Mouse (Mus musculus) T-helper 1 cell (primary cell): ENCODE results near the gene Abhd14b.
"Not testable (repeated sequence)": the region's sequence is repeated elsewhere in the genome, so short reads cannot be mapped to it uniquely, and the experiment has no call there.

ENCODE experiments used
- in situ Hi-C: fragments of 300-600 bp; cut with MboI, MseI; formaldehyde crosslinking; loops from one replicate; pipeline ENCODE4 v1.15.1; 2025; ENCODE audit warnings: high pct_unique_total_duplicates

Gene Abhd14b

GRCm38 (mm10) chr9:106475663-106476001 is 28.4 kb downstream of the Abhd14b start, which contains the start of gene Rrp9:
Gene Rrp9 (plus strand): TSS chr9:106475963.
- in situ Hi-C loops = no loop called here

- in situ Hi-C loops = no loop called here
Observed at GRCm38 (mm10) chr9:106476002-106476923, 29.0 kb downstream of the Abhd14b start.

GRCm38 (mm10) chr9:106476924-106477484 is 29.7 kb downstream of the Abhd14b start, which contains the start of gene Parp3:
Gene Parp3 (minus strand): TSS chr9:106476949.
- in situ Hi-C loops = no loop called here

- in situ Hi-C loops = no loop called here
Observed at GRCm38 (mm10) chr9:106477649-106478048, 30.4 kb downstream of the Abhd14b start.

- in situ Hi-C loops = no loop called here
Observed at GRCm38 (mm10) chr9:106478101-106478500, 30.8 kb downstream of the Abhd14b start.

GRCm38 (mm10) chr9:106480541-106480940 is 33.3 kb downstream of the Abhd14b start:
- in situ Hi-C loops = no loop called here

GRCm38 (mm10) chr9:106481075-106481474 is 33.8 kb downstream of the Abhd14b start:
- in situ Hi-C loops = no loop called here

- in situ Hi-C loops = no loop called here
Observed at GRCm38 (mm10) chr9:106481676-106482075, 34.4 kb downstream of the Abhd14b start.

GRCm38 (mm10) chr9:106482578-106483115 is 35.4 kb downstream of the Abhd14b start:
- in situ Hi-C loops = no loop called here

- in situ Hi-C loops = no loop called here
Observed at GRCm38 (mm10) chr9:106483136-106483535, 35.9 kb downstream of the Abhd14b start.

- in situ Hi-C loops = no loop called here
Observed at GRCm38 (mm10) chr9:106483606-106484005, 36.3 kb downstream of the Abhd14b start.

GRCm38 (mm10) chr9:106485076-106485475 is 37.8 kb downstream of the Abhd14b start:
- in situ Hi-C loops = no loop called here

GRCm38 (mm10) chr9:106487602-106488001 is 40.3 kb downstream of the Abhd14b start:
- in situ Hi-C loops = not testable (repeated sequence)

- in situ Hi-C loops = no loop called here
Observed at GRCm38 (mm10) chr9:106499667-106500066, 52.4 kb downstream of the Abhd14b start, which contains the start of gene Iqcf1. Gene Iqcf1 (plus strand): TSS chr9:106499967.

GRCm38 (mm10) chr9:106501846-106502245 is 54.6 kb downstream of the Abhd14b start:
- in situ Hi-C loops = no loop called here
